Mouse (Mus musculus): Measurements from ENCODE around the gene Orc3. TPM values are rescaled to one million over a fixed set of nuclear protein-coding genes. Genes with fewer than 3 reads are reported as not detected.
"Not testable (repeated sequence)": the region's sequence is repeated elsewhere in the genome, so short reads cannot be mapped to it uniquely, and the experiment has no call there.

Gene Orc3
- polyA plus RNA-seq, 1 experiment from 2014 or later = 40.9 TPM

DNA sequence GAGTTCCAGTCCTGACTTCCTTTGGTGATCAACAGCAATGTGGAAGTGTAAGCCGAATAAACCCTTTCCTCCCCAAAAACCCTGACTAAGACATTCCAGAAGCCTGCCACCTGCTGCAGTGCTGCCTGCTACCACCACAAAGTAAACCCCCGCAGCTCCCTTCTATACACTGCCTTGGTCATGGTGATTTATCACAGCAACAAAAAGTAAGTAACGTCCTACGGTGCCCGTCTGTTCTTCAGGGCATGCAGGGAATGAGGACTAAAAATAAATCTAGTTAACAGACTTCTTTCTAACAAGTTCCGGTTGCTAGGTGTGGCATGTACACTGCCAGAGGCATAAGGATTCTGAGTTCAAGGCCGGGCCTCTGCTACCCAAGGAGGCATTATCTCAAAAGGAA lies 32.8 kb downstream of the Orc3 start:
- TF ChIP-seq CTCF (IDR thresholded peaks at IDR 0.05) = no peak
- no peak for TF ChIP-seq EP300 (IDR thresholded peaks at IDR 0.05)
- 77% methylated on average over 7 of the region's 7 CpGs for WGBS
- H3K27ac ChIP-seq (ENCODE audit: low read length) = no peak overlapping the region

DNA sequence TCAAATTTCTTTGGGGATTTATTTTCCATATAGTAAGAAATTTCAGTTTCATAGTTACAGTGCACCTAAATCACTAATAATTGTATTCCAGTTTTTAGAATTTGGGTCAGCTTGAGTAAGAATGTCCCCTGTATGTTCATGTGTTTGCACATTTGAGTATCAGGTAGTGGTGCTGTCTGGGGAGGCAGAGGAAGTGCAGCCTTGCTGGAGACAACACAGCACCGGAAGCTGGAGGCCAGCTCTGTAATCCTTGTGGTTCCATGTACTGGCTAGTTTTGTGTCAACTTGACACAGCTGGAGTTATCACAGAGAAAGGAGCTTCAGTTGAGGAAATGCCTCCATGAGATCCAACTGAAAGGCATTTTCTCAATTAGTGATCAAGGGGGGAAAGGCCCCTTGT lies 33.3 kb downstream of the Orc3 start:
- DNase-seq (ENCODE audit: low spot score); H3K27ac ChIP-seq (ENCODE audit: low read length); H3K4me1 ChIP-seq (ENCODE audit: insufficient read depth, low read depth, low read length); H3K9ac ChIP-seq (replicated peaks; ENCODE audit: low read depth); H3K27me3 ChIP-seq (replicated peaks; ENCODE audit: insufficient read depth, low read length); H3K4me2 ChIP-seq (replicated peaks; ENCODE audit: low read depth, low read length); ATAC-seq; H3K4me3 ChIP-seq (ENCODE audit: low read depth, low read length); H3K9me3 ChIP-seq (ENCODE audit: low read length): not testable (repeated sequence)
- 72% methylated on average over 1 of the region's 1 CpGs for WGBS
- peaks cover 32% of the 10 kb centered on the region for H3K36me3 ChIP-seq (ENCODE audit: insufficient read depth, low read length)

More for the DNA sequence above, 32.8 kb downstream of the Orc3 start:
- no peak overlapping the region for H3K9ac ChIP-seq (replicated peaks; ENCODE audit: low read depth)
- no peaks in the 10 kb centered on the region for H3K4me1 ChIP-seq (ENCODE audit: insufficient read depth, low read depth, low read length)
- H3K4me2 ChIP-seq (replicated peaks; ENCODE audit: low read depth, low read length) = no peak overlapping the region
- H3K27me3 ChIP-seq (replicated peaks; ENCODE audit: insufficient read depth, low read length) = no peaks in the 10 kb centered on the region
- H3K9me3 ChIP-seq (ENCODE audit: low read length) = no peaks in the 10 kb centered on the region
- peaks cover 32% of the 10 kb centered on the region for H3K36me3 ChIP-seq (ENCODE audit: insufficient read depth, low read length)
- ATAC-seq (no peak), DNase-seq (ENCODE audit: low spot score) (no peak)
- H3K4me3 ChIP-seq (ENCODE audit: low read depth, low read length) = no peak overlapping the region

DNA sequence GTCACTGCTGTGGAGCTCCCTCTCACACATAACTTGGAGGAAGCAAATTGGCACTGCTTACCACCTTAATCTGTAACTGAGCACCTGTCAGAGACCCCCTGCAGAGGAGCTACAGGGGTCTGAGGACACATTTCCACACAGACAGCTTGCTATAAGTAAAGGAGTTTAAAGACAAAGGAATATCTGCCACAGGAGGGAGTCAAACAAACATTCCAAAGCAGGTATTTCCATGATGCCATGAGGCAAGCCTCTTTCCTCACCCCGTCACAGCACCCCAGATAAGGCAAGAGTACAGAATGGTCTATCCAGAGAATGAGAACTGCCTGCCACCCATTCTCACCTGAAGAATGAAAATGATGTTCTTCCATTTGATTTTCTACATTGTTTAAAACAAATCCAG lies 35.5 kb downstream of the Orc3 start:
- ATAC-seq = no peak
- Histone ChIP-seq H3K4me3 (ENCODE audit: low read depth, low read length) (no peak overlapping the region), H3K9ac (replicated peaks; ENCODE audit: low read depth) (no peak overlapping the region), H3K27ac (ENCODE audit: low read length) (no peak overlapping the region), H3K27me3 (replicated peaks; ENCODE audit: insufficient read depth, low read length) (no peaks in the 10 kb centered on the region), H3K4me2 (replicated peaks; ENCODE audit: low read depth, low read length) (no peak overlapping the region), H3K36me3 (ENCODE audit: insufficient read depth, low read length) (peaks cover 39% of the 10 kb centered on the region), H3K4me1 (ENCODE audit: insufficient read depth, low read depth, low read length) (no peaks in the 10 kb centered on the region), H3K9me3 (ENCODE audit: low read length) (no peaks in the 10 kb centered on the region)
- WGBS = 88% methylated on average over 1 of the region's 1 CpGs
- peak; percentile 14; the same call in 1 of the 2 replicates for TF ChIP-seq CTCF (IDR thresholded peaks at IDR 0.05)
- no peak for TF ChIP-seq EP300 (IDR thresholded peaks at IDR 0.05)
- DNase-seq (ENCODE audit: low spot score) = no peak

DNA sequence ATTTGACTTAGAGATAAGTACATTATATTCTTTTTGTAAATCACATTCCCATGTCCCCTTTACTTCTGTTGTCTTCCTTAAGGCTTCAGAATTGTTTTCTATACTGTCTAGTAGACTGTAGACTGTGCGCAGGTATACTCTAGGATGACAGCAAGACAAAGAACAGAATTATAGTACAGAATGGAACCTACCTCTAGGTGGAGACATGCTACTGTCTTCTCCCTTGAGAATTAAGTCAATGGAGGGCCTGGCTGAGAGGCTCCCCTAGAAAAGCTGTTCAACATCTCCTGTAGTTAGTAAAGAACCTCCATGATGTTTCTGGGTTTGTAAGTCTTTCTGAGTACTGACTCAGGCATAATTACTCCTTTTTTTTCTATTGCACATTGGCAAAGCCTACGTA lies 37.7 kb downstream of the Orc3 start:
- 91% methylated on average over 2 of the region's 2 CpGs for WGBS
- Histone ChIP-seq H3K9ac (replicated peaks; ENCODE audit: low read depth) (no peak overlapping the region), H3K36me3 (ENCODE audit: insufficient read depth, low read length) (peaks cover 35% of the 10 kb centered on the region), H3K4me2 (replicated peaks; ENCODE audit: low read depth, low read length) (no peak overlapping the region), H3K27ac (ENCODE audit: low read length) (no peak overlapping the region), H3K9me3 (ENCODE audit: low read length) (no peaks in the 10 kb centered on the region), H3K4me1 (ENCODE audit: insufficient read depth, low read depth, low read length) (no peaks in the 10 kb centered on the region), H3K27me3 (replicated peaks; ENCODE audit: insufficient read depth, low read length) (no peaks in the 10 kb centered on the region), H3K4me3 (ENCODE audit: low read depth, low read length) (no peak overlapping the region)
- no peak for TF ChIP-seq EP300 (IDR thresholded peaks at IDR 0.05)
- peak; percentile 43 for TF ChIP-seq CTCF (IDR thresholded peaks at IDR 0.05)
- ATAC-seq = no peak
- DNase-seq (ENCODE audit: low spot score) = no peak

DNA sequence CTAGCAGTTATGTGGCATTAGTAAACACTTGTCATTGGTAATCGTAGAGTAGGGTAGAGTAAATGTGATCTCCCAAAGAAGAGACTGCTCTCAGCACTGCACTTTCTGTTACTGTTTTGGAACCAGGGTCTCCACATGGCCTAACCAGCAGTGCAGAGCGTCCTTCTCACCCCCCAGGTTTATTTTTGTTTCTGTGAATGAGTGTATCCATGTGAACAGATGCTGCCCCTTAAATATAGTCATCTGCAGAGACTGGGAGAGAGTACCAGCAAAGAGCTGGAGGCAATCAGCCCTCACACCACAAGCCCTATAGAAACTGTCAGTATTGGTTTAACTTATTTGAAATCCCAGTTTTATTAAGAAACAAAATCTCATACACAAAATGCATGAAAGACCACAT lies 41.9 kb downstream of the Orc3 start:
- Histone ChIP-seq H3K4me3 (ENCODE audit: low read depth, low read length) (no peak overlapping the region), H3K36me3 (ENCODE audit: insufficient read depth, low read length) (peaks cover 30% of the 10 kb centered on the region), H3K4me2 (replicated peaks; ENCODE audit: low read depth, low read length) (no peak overlapping the region), H3K27me3 (replicated peaks; ENCODE audit: insufficient read depth, low read length) (no peaks in the 10 kb centered on the region), H3K9ac (replicated peaks; ENCODE audit: low read depth) (no peak overlapping the region), H3K9me3 (ENCODE audit: low read length) (no peaks in the 10 kb centered on the region), H3K4me1 (ENCODE audit: insufficient read depth, low read depth, low read length) (no peaks in the 10 kb centered on the region), H3K27ac (ENCODE audit: low read length) (no peak overlapping the region)
- ATAC-seq = no peak
- TF ChIP-seq EP300 (IDR thresholded peaks at IDR 0.05) = no peak
- TF ChIP-seq CTCF (IDR thresholded peaks at IDR 0.05) = no peak
- DNase-seq (ENCODE audit: low spot score) = no peak
- WGBS = 60% methylated on average over 2 of the region's 2 CpGs

DNA sequence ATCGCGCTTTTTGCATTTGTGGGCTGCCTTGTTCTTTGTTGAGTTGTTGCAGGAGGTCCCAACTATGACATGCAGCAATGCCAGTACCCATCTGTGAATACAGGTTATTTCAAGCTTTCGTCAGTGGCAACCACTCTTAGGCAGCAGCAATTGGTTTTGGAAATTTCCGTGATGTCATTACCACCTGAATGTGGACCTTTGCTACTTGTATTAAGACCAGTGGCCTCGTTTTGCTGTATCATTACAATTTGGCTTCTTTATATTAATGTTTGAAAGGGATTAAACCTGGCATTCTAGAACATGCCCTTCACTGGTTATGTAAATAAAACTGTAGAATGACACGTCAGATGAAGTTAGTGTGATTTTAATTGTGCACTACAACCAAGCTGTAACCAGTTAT lies 48.5 kb downstream of the Orc3 start:
- no peak for DNase-seq (ENCODE audit: low spot score)
- no peak for ATAC-seq
- H3K4me1 ChIP-seq (ENCODE audit: insufficient read depth, low read depth, low read length) = no peaks in the 10 kb centered on the region
- no peak overlapping the region for H3K4me3 ChIP-seq (ENCODE audit: low read depth, low read length)
- no peak overlapping the region for H3K9ac ChIP-seq (replicated peaks; ENCODE audit: low read depth)
- 81% methylated on average over 6 of the region's 6 CpGs for WGBS
- H3K4me2 ChIP-seq (replicated peaks; ENCODE audit: low read depth, low read length) = no peak overlapping the region
- H3K27ac ChIP-seq (ENCODE audit: low read length) = no peak overlapping the region
- no peaks in the 10 kb centered on the region for H3K9me3 ChIP-seq (ENCODE audit: low read length)
- no peak for TF ChIP-seq CTCF (IDR thresholded peaks at IDR 0.05)
- no peak for TF ChIP-seq EP300 (IDR thresholded peaks at IDR 0.05)
- no peaks in the 10 kb centered on the region; the same call in 1 of the 2 replicates for H3K36me3 ChIP-seq (ENCODE audit: insufficient read depth, low read length)
- H3K27me3 ChIP-seq (replicated peaks; ENCODE audit: insufficient read depth, low read length) = no peaks in the 10 kb centered on the region

DNA sequence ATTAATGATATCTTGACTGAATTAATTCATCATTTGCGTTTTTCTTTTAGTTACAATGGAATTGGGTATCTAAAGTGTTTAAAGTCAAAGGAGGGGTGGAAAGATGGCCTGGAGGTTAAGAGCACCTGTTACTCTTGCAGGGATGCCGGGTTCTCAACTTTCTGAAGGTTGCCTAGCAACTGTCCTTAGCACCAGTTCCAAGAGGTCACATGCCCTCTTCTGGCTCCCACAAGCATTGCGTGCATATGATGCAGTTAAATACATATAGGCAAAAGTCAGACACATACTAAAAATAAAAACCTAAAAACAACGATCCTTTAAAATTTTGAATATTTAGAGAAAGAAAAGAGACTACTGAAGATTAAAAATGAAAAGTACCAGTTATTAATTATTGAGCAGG lies 53.8 kb downstream of the Orc3 start:
- no peak overlapping the region for H3K27ac ChIP-seq (ENCODE audit: low read length)
- H3K4me1 ChIP-seq (ENCODE audit: insufficient read depth, low read depth, low read length) = peaks cover 9% of the 10 kb centered on the region; the same call in 1 of the 2 replicates
- peak; percentile 81 for DNase-seq (ENCODE audit: low spot score)
- no peak overlapping the region for H3K9ac ChIP-seq (replicated peaks; ENCODE audit: low read depth)
- ATAC-seq = 0 out of 2 replicates have a peak, but pooled peaks have one; percentile 48
- WGBS = 52% methylated on average over 4 of the region's 4 CpGs
- peak; percentile 70 for TF ChIP-seq CTCF (IDR thresholded peaks at IDR 0.05)
- TF ChIP-seq EP300 (IDR thresholded peaks at IDR 0.05) = no peak
- no peaks in the 10 kb centered on the region; the same call in 1 of the 2 replicates for H3K36me3 ChIP-seq (ENCODE audit: insufficient read depth, low read length)
- no peak overlapping the region for H3K4me3 ChIP-seq (ENCODE audit: low read depth, low read length)
- H3K4me2 ChIP-seq (replicated peaks; ENCODE audit: low read depth, low read length) = no peak overlapping the region
- H3K9me3 ChIP-seq (ENCODE audit: low read length) = no peaks in the 10 kb centered on the region
- no peaks in the 10 kb centered on the region for H3K27me3 ChIP-seq (replicated peaks; ENCODE audit: insufficient read depth, low read length)
